Mouse (Mus musculus) lung, adult 2 months (tissue): Measurements from ENCODE around the gene 4931409K22Rik.

ENCODE experiments used
- CTCF ChIP-seq: fragments of 200-500 bp; IDR thresholded peaks from 2 replicates; pipeline ENCODE4 v1.5.1; 2011; ENCODE audit warnings: mild to moderate bottlenecking, low read length, control low read depth; ENCODE audit not compliant: insufficient read depth
- POLR2A ChIP-seq: fragments of 200-500 bp; IDR thresholded peaks from 2 replicates; pipeline ENCODE4 v1.6.1; 2011; ENCODE audit warnings: low read depth, mild to moderate bottlenecking, control low read depth, low read length, borderline replicate concordance; ENCODE audit errors: extremely low read depth

- TF ChIP-seq CTCF (no peak), POLR2A (peak; percentile 63; the same call in 1 of the 2 replicates)
Observed at GRCm38 (mm10) chr5:24586547-24587199, 30.1 kb upstream of the 4931409K22Rik start, which contains the start of gene Chpf2.
